Mouse (Mus musculus) lung, postnatal 4 days (tissue): ENCODE data around the gene Foxp1.

Experiments
- DNase-seq, 2 experiments: peaks; one replicate each; pipeline ENCODE4 v3.0.0; 2021

The Foxp1 gene

DNA sequence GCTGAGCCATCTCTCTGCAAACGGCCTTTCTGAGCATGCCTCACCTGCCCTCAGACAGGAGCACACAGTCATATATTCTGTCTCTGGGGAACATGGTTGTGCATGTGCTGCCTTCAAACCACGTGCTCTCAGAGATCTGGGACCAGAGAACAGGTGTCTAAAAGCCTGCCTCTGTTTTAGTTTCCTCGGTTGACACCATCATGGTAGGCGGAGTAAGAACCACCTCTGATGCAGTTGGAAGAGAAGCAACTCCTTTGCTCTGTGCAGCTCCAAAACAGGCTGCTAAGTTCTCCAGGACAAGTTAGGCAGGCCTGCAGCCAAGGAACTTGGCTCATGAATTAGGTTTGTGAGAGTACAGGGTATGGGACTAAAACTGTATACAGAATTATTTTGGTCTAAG lies 356.4 kb downstream of the Foxp1 start:
- DNase-seq = no peak

DNA sequence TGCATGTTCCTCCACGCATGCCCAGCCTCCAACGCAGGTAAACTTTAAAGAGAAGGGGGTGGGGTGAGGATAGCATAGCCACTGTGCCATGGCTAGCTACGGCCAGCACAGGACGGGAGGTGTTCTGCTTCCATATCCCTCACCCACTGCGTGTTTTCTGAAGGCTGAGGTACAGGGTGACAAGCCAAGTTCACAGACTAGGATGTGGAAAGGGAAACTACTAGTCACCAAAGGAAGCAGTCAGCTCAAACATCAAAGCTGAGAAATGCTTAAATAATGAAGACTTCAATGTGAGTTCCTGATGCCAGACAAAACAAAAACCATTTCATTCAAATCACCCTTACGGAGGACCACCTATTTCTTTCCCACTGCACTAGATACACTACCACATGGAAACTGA lies 357.8 kb downstream of the Foxp1 start:
- DNase-seq = no peak

DNA sequence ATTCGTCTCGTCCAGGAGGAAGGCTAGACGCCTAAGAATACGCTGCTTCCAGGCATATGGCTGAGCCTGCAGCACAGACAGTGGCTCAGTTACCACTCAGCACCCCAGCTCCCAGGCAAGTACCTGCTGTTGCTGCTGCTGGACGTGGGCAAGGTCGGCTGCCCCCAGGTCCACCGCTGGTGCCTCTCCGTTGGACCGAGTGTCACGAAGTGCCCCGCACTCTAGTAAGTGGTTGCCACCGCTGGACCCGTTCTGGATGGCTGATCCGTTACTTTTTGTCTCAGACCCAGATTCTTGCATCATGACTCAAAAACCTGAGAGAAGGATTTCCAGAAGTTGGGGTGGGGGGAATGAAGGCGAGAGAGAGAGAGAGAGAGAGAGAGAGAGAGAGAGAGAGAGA lies 359.8 kb downstream of the Foxp1 start:
- no peak for DNase-seq

DNA sequence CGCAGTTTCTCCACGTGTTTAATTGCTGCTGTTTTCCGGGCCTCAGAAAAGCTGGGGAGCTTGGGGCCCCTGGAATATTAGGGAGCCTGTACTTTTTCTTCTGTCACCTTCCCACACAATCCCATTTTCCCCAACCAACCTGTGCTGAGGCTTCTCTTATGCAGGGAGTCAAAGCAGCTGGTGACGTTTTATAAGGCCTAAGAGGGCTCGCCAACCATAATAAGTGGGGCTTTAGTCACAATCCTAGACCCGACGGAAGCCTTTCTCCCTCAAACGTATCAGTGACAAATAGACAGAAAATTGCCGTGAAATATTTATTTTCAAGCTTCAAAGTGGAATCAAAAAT lies 362.2 kb downstream of the Foxp1 start:
- DNase-seq = no peak

DNA sequence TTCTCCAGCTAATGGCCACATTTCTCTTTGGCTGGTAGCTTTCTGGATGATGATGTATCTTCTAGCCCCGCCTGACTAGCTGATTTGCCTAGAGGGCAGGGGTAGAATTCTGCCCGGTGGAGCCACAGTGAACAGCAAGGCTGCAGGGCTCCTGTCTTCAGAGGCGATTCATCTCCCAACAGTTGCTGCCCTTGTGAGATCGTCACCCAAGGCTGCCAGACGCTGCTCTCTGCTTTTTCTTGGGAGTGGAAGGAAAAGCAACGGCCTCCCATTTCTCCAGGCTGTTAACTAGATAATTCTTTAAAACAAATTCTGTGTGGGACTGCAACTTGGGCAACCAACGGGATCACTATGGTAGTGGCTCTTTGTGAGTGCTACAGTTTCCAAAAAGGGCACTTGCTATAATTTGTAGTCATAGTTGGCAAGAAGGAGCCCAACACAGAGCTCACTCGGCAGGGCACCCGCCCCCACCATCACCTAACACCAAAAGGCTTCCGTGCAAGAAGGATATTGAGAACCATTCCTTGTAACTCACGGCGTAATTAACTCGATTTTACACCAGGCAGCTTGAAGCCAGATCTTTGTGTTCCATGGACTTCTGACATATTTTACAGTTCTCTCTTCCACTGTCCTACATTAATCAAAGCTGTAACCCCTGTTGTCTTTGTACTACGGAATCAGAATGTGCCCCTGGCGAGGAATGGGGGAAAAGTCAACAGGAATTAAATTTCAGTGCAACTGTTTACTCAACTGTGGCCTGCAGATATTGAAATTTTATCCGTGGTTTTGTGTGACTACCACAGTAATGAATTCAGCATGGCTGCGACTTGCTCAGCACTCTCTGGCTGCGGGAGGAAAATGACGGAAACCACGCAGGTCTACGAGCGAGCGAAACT lies 362.8 kb downstream of the Foxp1 start:
- no peak for DNase-seq

DNA sequence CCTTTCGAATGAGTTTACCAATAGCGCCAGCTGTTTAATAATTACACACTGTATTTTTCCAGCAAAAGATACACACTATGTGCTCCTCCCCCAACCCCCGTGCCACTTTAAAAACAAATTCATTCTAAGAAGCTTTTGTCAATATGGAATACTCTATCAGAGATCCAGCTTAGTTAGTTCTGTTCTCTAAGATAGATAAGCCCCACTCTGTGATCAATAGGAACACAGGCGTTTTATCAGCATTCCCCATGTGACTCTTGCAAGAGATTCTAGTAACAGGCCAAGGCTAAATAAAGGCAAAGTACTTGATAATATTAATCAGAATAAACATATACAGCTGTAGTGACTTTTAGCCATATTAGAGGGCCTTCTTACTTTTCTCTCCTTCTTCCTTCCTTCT lies 368.8 kb downstream of the Foxp1 start:
- DNase-seq = no peak

DNA sequence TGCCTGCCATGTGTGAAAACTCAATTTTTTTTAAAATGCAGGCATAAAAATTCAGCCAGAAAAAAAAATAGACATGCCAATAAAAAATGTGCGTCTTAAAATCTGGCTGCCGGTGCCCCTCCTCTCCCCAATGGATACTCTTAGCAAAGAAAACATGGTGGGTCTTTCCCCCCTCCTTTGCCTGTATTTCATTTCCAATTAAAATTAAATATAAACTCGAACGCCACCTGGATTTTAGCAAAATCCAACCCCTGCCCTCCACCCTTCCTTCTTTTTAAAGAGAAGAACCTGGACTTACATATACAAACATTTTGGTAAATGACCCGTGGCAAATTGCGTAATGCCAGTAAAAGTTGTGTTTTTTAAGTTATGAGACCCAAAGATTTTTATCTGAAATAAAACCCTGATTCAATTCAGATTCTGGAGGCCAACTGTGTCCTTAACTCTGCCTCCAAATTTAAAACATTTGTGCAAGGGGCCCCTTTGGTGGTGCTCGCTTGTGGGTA lies 376.1 kb downstream of the Foxp1 start:
- DNase-seq = no peak

DNA sequence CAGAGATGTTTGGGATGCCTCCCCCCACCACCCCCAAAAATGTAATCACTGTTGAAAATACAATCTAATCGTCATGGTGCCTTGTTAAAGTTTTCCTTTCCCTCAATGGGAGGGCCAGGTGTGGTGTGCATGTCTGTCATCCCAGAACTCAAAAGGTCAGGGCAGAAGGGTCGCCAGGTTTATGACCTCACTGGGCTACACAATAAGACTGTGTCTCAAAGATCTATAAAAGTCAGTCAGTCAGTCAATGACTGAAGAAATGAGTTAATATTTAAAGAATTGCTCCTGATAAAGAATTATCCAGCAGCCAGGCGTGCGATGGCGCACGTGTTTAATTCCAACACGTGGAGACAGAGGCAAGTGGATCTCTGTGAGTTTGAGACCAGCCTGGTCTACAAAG lies 377.5 kb downstream of the Foxp1 start:
- no peak for DNase-seq

DNA sequence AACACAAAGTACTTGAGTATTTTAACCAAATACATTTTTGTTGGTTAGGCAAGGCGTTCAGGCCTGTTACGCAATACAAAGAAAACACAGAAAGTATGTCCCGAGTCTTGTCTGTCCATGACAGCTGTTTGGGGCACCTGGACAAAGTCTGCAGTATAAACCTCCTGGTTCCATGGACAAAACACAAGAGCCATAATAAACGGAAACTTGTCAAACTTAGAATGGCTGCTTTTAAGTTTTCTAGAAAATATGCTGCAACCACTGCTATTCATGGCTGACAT lies 378.8 kb downstream of the Foxp1 start:
- DNase-seq = no peak

DNA sequence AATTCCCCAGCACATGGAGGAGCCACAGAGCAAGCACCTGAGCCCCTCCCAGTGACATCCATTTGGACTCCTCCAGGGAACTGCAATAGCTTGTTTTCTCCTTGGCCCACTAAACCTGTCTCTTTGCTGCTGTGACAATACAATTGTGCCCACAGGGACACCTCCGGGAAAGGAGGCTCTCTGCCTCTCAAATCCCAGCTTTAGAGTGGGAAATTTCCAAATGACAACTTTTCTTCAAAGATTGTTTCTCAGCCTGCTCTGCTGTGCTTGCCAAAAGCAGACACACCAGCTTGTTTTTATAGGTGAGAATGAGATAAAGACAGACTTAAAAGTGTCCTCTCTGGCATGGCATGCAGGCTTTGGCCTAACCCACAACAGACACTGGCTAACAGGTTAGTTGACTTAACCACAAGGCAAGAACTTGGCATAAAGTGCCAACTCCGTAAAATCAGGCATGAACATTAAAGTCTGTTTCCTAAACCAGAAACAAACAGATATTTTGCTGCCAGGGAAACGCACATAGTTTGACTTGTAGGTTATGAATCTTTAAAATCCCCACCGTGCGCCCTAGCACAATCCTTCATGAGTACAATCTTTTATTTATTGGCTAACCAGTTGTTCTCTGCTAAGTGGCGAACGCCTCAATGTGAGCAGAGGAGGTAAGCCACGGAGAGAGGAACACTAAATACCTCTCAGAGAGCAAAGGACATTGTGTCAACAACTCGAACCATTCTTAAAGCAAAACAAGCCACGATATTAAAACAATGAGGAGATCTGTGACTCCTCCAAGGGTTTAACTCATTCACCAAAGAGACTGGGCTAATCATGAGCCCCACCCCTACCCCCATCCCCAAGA lies 379.4 kb downstream of the Foxp1 start:
- no peak for DNase-seq

DNA sequence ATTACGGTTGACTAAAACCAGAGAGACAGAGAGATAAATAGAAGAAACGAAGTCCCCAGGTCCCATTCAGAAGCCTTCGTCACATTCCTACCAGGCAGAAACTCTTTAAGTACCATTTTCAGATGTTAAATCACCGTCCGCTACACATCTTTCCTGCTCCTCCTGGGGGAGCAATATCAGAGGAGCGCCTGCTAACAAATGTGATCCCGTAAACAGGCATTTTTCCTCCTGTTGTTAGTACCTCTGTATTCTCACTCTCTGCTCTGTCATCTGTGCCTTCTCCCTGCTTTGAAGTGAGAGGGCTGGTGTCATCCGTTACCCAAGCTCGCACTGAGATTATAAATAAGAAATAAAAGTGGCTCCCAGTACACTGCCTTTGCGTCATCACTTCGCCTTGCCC lies 384.5 kb downstream of the Foxp1 start:
- DNase-seq = no peak

DNA sequence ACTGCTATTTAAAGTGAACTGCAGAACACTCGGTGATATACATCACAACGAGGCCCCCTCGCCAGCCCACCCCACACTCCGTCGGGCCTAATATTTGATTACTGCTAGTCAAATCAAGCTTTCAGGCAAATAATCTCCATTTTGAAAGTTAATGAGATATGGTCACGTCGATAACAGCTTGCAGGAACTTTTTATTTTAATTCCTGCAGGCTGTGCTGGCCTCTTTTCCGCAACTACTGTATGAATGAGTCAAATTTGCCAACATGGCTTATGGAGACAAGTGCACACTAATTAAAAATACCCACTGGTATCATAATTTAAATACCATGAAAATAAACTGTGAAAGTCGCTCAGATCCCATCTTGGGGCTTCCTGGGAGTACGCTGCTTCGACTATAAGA lies 385.4 kb downstream of the Foxp1 start:
- no peak for DNase-seq

DNA sequence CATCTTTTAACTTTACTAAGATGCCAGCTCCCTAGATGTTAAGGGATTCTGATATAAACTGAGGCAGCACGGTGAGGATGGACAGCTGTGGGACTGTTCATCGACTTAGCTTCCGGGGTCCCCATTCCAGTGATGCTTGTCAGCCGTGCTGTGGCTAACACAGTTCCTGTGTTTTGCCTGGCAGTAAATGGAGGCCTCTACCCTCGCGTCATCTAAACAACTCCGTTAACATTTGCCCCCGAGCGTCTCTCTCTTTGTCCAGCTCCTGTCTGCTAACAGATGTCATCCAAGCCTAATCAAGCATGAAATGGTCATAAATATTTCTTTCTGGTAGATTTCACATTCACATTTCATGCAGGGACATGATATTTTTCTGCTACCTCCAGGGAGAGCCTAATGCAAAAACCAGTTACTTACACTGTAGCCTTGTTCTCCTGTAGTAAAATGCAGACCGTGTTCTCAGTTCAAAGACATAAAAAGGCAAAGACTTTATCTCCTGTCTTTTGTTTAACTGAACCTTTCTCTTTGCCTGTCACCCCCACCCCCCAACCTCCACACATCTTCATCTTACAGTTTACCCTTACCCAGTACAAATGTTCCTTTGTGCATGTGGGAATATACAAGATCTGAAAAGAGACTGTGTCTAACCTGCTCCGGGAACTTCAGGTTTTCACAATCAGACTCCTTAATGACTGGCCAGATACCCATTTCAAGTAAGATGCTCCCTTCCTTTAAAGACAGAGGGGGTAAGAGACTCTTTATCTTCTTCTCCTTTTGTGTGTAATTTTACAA lies 386.4 kb downstream of the Foxp1 start:
- peak in 1 of 2 experiments; percentile 30 for DNase-seq

DNA sequence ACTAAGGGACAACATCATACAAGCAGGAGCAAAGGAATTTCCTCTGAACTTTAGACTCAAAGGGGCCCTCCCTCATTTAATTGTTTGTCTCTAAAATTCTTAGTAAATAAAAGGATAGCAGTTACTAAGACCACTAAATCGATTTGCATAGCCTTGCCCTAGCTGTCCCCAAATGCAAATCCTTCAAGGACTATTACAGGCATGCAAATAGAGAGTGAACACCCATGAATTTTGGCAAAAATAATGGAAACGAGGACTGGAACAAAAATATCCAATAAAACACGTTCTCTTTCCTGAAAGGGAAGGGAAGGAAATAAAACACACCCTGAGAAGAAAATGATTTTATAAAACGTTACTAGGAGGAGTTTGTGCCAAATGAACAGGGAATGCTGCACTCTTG lies 390.7 kb downstream of the Foxp1 start:
- no peak for DNase-seq

DNA sequence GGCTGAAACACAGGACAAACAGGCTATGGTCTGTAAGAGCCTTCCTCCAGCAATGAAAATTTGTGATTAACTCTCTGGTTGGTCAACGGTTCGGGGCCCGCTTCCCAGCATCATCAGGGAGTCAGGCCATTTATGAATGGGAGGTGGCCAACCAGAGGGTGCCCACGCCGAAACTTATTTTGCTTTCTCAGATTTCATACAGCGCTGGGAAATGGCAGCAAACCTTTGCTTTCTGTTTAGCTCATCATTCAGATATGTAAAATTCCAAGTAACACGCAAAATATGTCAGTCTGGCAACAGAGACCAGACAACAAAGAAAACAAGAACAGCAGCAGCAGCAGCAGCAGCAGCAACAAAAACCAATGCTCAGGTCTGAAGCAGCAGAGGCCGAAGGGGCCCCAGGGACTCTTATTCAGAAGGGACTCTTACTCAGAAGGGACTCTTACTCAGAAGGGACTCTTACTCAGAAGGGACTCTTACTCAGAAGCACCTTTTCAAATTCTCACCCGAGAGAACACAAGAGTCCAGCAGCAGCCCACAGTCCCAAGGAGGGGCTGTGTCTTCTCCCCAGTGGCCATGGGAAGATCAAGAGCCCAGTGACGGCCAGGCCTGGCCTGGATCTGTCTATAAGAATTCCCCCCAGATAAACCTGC lies 391.6 kb downstream of the Foxp1 start:
- no peak for DNase-seq

DNA sequence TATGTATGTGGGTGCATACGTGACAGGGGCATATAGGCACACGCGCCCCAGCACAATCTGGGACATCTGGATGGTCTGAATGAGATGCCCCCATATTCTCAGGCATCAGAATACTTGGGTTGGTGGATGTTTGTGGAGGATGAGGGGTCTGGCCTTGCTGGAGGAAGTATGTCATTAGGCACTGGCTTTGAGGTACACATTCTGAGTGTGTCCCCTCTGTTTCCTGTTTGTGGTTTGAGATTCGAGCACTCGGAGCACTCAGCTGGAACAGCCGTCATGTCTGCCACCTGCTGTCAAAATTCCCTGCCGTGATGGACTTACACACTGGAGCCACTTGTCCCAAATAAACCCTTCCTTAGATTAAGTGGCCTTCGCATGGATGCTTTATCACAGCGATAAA lies 395.8 kb downstream of the Foxp1 start:
- DNase-seq = no peak

DNA sequence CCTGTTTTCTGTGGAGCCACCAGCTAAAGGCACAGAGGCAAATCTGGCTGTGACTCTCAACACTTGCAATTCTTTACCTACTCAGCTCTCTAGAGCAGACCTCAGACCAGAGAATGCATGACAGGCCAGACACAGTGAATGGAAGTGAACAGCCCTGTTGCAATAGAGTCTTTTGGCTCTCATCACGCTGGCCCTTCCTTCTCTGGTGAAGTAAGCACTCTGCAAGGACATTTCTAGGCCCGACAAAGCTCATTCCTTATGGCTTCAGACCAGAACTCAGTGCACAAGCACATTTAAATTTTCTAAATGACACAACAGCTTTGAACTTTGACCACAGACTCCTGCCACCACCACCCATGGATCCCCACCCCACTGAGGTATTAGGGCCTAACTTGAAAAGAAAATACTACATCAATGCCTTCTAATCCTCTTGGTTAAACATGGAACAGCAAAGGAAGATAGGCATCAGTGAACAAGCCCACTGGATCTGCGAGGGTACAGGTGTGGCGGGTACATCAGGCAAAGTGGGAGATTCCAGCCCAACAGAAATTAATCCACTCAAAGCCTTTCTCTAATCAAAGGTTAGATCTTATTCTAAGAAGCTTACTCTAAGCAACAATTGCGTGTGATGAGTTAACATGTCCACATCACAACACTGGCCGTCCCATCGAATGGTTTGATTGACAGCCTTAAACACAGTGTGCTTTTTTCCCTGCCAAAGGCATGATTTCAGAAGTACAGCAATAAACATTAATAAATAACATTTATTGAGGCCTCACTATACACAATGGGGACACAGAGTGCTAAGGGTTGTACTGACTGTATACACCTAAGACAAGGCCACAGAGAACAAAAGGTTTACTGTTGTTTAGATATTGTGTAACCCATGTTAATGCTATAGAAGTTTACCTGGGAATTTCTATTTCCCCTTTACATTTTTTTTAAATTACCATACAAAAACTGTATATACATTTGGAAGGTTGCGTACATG lies 401.4 kb downstream of the Foxp1 start:
- no peak for DNase-seq

DNA sequence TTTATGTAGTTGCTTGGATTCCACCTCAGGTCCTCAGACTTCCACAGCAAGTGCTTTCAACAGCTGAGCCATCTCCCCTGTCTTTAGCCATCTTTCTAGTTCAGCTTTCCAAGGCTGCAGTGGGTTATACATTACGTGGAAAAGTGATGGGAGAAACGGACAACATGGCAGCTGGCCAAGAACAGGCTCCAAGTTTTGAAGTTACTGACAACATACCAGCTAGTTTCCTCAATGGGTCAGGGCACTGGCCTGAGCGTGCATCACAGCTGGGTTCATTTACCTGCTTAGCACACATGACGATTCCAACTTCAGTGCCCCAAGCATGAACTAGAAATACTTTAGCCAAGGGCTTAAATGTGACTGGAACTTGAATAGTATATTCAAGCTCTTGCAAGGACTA lies 404.0 kb downstream of the Foxp1 start:
- DNase-seq = peak; percentile 26 to 42

DNA sequence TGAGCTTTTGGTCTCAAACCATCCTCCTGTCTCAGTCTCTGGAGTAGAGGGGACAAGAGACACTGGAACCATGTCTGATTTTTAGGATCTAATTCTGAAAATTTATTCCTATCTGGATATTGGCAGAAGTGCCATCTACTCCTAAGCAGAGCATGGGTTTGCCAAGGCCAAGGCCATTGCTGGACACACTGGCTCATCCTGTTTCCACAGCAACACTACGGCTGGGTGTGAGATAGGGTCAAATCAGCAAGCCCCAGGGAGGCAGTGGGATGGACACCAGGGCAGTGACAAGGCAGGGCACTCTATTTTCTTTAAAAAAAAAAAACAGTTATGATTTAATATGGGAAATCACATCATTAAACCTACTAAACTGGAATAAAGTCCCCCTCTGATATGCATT lies 405.1 kb downstream of the Foxp1 start:
- DNase-seq = no peak

DNA sequence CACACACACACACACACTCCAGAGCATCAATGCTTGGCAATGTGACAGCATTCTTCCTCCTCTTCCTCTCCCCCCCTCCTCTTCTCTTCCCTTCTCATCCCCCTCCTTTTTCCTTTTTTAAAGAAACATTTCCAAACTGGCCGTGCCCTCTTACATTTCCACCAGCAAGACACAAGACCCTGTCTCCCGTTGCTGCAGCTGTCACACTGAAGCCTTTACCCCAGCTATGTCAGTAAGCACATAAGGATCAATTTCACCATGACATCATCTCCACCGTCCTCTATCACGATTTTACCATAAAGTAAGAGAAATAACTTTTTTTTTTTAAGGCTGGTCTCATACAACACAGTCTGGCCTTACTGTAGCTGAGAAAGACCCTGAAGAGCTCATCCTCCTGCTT lies 410.7 kb downstream of the Foxp1 start:
- DNase-seq = no peak

DNA sequence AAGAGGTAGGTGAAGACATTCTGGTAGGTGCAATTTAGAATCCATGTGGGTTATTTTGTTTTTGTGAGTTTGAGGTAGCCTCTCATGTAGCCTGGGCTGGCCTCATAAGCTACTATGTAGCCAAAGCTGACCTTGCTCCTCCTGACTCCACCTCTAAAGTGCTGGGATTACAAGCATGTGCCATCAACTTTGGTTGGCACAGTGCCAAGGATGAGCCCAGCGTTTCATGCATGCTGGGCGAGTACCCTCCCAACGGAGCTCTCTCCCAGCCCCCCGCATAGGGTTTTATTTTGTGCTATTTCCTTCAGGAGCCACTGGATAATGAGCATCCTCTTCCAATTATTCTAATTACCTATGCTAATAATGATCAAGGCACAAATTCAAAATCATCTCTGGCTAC lies 414.1 kb downstream of the Foxp1 start:
- DNase-seq = no peak

DNA sequence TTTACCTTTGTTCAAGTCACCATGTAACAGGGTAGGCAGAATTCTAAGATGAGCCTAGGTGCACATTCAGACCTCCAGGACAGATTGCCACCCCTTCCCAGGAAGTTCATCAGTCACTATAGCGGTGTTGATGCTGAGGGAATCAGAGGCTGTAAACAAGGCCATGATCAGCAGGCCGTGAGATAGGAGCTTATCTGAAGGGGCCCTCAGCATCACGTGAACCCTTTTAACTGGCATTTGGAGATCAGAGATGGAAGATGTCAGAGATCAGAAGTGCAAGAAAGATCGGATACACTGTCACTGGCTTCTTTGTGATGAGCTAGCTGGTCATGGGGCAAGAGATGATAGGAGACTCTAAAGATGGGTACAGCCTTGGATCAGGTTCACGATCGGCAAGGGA lies 414.8 kb downstream of the Foxp1 start:
- DNase-seq = no peak
